26 mouse cellular contexts compared by ENCODE assay signal in the genomic region with DNA sequence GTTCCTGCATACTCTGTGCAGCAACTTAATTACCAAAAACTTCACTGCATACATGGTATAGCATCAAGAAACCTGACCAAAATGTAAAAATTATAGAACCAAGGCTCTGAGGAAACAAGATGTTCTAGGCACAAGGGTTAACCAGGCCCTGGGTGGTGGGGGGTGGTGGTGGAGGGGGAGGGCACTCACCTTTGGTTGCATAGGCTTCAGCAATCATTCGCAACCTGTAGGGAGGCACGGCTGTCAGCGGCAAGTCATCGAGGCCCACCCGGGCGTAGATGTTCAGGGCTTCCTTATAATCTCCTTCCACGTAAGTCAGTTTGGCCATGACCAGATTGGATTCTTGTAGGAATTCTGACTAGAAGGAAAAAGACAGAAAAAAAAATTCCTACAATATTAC. TPM values are rescaled to one million over a fixed set of nuclear protein-coding genes. Genes with fewer than 3 reads are reported as not detected.
DNase-seq lines count a peak whose midpoint lies in the region; ATAC-seq and TF ChIP-seq lines count a peak whose summit lies in the region.
"Had no signal": no experiment of that assay in that cellular context is flagged by ENCODE, and none has a peak within 500 bp of the region (broad histone marks: within the 10 kb centered on the region; RNA-seq: fewer than 3 reads in every experiment).

No protein-coding gene starts in this region.

- intact Hi-C loops in gastrocnemius, adult 2 months (cut with DNase I): no loop called here
- intact Hi-C loops in gastrocnemius, postnatal 36 days (cut with DNase I): no loop called here

- no peaks in the 10 kb centered on the region for H3K9me3 ChIP-seq in kidney, embryonic 14.5 days (ENCODE audit: control insufficient read depth, low read length)
- H3K9me3 ChIP-seq: embryonic facial prominence, embryonic 10.5 days; embryonic facial prominence, embryonic 13.5 days; forebrain, embryonic 12.5 days; forebrain, embryonic 15.5 days; heart, embryonic 12.5 days; heart, embryonic 15.5 days; hindbrain, embryonic 15.5 days had no signal

- H3K4me1 ChIP-seq in kidney, embryonic 14.5 days (ENCODE audit: control insufficient read depth, insufficient read depth, low read length): no peaks in the 10 kb centered on the region
- H3K4me1 ChIP-seq: embryonic facial prominence, embryonic 10.5 days; embryonic facial prominence, embryonic 13.5 days; forebrain, embryonic 12.5 days; forebrain, embryonic 15.5 days; heart, embryonic 12.5 days; heart, embryonic 15.5 days; hindbrain, embryonic 15.5 days had no signal

- ATAC-seq in kidney, embryonic 14.5 days (ENCODE audit: low FRiP score, low TSS enrichment): peak; percentile 20; the same call in 1 of the 2 replicates
- ATAC-seq: activated CD4-positive, CD25-positive, alpha-beta regulatory T cell, adult 4 months; forebrain, embryonic 15.5 days had no signal

- H3K27me3 ChIP-seq in kidney, embryonic 14.5 days (ENCODE audit: control insufficient read depth, insufficient read depth, low read length): no peaks in the 10 kb centered on the region
- H3K27me3 ChIP-seq: embryonic facial prominence, embryonic 13.5 days; forebrain, embryonic 12.5 days; forebrain, embryonic 15.5 days; heart, embryonic 12.5 days; heart, embryonic 15.5 days; hindbrain, embryonic 15.5 days had no signal

- no peak overlapping the region for H3K4me3 ChIP-seq in gastrocnemius, adult 2 months
- H3K4me3 ChIP-seq in kidney, embryonic 14.5 days (ENCODE audit: low read length): no peak overlapping the region
- no peak overlapping the region for H3K4me3 ChIP-seq in layer of hippocampus, adult 2 months
- H3K4me3 ChIP-seq: embryonic facial prominence, embryonic 10.5 days; embryonic facial prominence, embryonic 13.5 days; erythroblast, embryonic 14.5 days; forebrain, embryonic 12.5 days; forebrain, embryonic 15.5 days; heart, embryonic 12.5 days; heart, embryonic 15.5 days; hindbrain, embryonic 15.5 days had no signal

- peak overlapping the region; percentile 8; the same call in 1 of the 2 replicates for H3K27ac ChIP-seq in gastrocnemius, adult 2 months
- no peak overlapping the region for H3K27ac ChIP-seq in kidney, embryonic 14.5 days (ENCODE audit: low read depth, low read length)
- H3K27ac ChIP-seq in layer of hippocampus, adult 2 months: peak overlapping the region; percentile 82; the same call in 1 of the 2 replicates
- H3K27ac ChIP-seq: embryonic facial prominence, embryonic 10.5 days; embryonic facial prominence, embryonic 13.5 days; forebrain, embryonic 12.5 days; forebrain, embryonic 15.5 days; heart, embryonic 15.5 days; hindbrain, embryonic 15.5 days had no signal

- no peak for DNase-seq in gastrocnemius, adult 2 months
- DNase-seq in gastrocnemius, postnatal 36 days: no peak
- DNase-seq in kidney, adult 8-10 months: no peak
- DNase-seq in layer of hippocampus, adult 2 months (ENCODE audit: low spot score in 2 of 2): no peak
- no peak for DNase-seq in layer of hippocampus, adult 8-10 months (ENCODE audit: low spot score in 2 of 2)
- DNase-seq: adrenal gland, adult 8-10 months; adrenal gland, postnatal 25 days; cerebellum, adult 11-12 months; cerebellum, adult 8-10 months; cerebellum, postnatal 10 days; cerebellum, postnatal 36 days; embryo, embryonic 11 days; gastrocnemius, postnatal 10 days; heart, adult 18-20 months; heart, postnatal 14 days; heart, postnatal 4 days had no signal

- H3K9ac ChIP-seq in kidney, embryonic 14.5 days (ENCODE audit: low read depth, low read length): no peak overlapping the region
- H3K9ac ChIP-seq: embryonic facial prominence, embryonic 13.5 days; forebrain, embryonic 12.5 days; forebrain, embryonic 15.5 days; heart, embryonic 12.5 days; heart, embryonic 15.5 days; hindbrain, embryonic 15.5 days had no signal

- no peak for TF ChIP-seq CTCF in gastrocnemius, adult 2 months (IDR thresholded peaks at IDR 0.05)
- no peak for TF ChIP-seq CTCF in layer of hippocampus, adult 2 months (conservative IDR thresholded peaks at IDR 0.05)

- H3K4me2 ChIP-seq in kidney, embryonic 14.5 days (replicated peaks; ENCODE audit: low read depth, low read length): no peak overlapping the region
- H3K4me2 ChIP-seq: embryonic facial prominence, embryonic 13.5 days; forebrain, embryonic 12.5 days; forebrain, embryonic 15.5 days; heart, embryonic 12.5 days; heart, embryonic 15.5 days; hindbrain, embryonic 15.5 days had no signal

- 91% methylated on average over 7 of the region's 7 CpGs for WGBS in kidney, embryonic 14.5 days

- H3K36me3 ChIP-seq in kidney, embryonic 14.5 days (ENCODE audit: control insufficient read depth, insufficient read depth, low read length): peaks cover 54% of the 10 kb centered on the region

RNA-seq across cellular contexts. Expression of a gene that starts 25.5 kb away (rescaled TPM):
- total RNA-seq in gastrocnemius, adult 2 months (2021): 100 to 1,000 TPM; 147 to 160 TPM
- 100 to 1,000 TPM; 138 to 139 TPM for total RNA-seq in gastrocnemius, postnatal 36 days (2021)
- polyA plus RNA-seq in kidney, embryonic 14.5 days (2014; fragmentation: Nextera tagmentation; extraction: Ambion mirVana): 6.2 and 7.6 TPM in 2 replicates
- total RNA-seq in layer of hippocampus, adult 2 months (2021): 100 to 1,000 TPM; 173 to 184 TPM
- 100 to 1,000 TPM; 160 to 184 (median 174) TPM for total RNA-seq in layer of hippocampus, adult 8-10 months (2022)
